Mouse (Mus musculus) testis, adult 2 months (tissue): Measurements from ENCODE around the gene Hoxc10.

Source experiments
- CTCF ChIP-seq: fragments of 200-500 bp; IDR thresholded peaks from 2 replicates; pipeline ENCODE4 v1.5.1; 2012; ENCODE audit warnings: low read depth, mild to moderate bottlenecking, inconsistent platforms, low read length, moderate library complexity; ENCODE audit not compliant: control insufficient read depth, insufficient read depth, insufficient replicate concordance
- POLR2A ChIP-seq: fragments of 200-500 bp; IDR thresholded peaks from 2 replicates; pipeline ENCODE4 v1.6.1; 2012; ENCODE audit warnings: low read depth, mild to moderate bottlenecking, inconsistent platforms, low read length, moderate library complexity; ENCODE audit not compliant: control insufficient read depth

DNA sequence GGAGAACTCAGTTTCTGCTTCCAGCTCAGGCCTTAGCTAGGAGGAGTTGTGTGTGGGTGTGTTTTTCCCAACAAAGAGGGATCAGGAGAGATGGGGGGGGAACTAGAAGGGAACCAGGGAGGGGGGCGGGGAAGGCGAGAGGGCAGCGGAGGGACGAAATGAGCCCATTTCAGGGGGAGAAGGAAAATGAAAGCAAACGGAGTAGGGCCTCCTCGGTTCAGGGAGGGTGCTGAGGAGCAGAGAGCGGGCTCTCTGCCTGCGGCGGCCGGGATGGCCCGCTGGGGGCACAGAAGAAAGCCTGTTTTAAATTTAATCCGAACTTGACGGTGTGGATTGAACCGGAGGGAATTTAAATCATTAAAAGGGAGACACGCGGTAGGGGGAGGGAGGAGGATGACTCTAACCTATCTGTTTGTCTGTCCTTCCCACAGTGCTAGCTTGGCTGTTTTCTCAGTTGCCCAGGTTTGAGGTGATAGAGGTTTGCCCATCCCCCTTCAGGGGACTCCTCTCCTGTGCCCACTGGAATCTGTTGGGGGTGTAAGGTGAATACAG is 10.9 kb downstream of the Hoxc10 start:
- TF ChIP-seq CTCF (no peak), POLR2A (no peak)
